Mouse (Mus musculus): ENCODE measurements around the gene P3h2.

P3h2 gene

DNA sequence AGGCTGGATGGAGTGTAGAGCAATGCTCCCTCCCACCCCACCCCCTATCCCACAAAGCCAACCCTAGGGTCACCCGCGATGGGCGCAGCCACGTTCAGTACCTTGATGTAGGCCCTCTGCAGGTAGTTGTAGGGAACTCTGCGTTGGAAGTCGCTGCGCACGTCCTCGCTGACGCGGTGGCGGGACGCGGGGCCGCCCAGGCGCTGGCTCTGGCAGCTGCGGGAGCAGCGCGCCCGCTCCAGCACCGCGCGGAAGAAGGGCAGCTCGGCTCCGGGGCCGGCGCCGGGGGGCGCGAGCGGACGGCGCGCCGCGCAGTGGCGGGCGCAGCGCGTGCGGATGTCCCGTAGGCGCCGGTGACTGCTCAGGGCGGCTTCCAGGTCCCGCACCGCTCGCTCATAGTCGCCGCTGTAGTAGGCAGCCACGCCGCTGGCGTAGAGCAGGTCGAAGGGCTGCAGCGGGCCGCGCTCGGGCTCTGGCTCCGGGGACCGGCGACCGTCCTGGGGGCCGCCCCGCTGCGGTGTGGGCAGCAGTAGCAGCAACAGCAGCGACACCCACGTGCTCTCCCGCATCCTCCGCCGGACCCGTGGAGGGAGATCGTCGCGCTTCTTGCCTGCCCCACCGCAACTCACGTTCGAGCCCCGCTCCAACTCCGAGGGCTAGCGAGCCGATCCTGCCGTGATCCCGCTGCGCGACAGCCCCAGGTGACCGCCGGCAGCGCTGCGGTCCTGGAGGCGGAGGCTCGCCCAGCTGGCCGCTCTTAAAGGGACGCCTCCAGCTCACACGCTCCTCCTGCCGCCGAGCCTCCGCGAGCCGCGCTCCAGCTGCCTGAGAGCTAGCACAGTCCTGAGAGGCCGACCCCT lies at the start of gene P3h2:
P3h2 (minus strand) TSS at position 670 of the 860 bp plus-strand sequence.
- DNase-seq (ENCODE audit: low spot score in 2 of 2): peak; percentile 25 to 51

DNA sequence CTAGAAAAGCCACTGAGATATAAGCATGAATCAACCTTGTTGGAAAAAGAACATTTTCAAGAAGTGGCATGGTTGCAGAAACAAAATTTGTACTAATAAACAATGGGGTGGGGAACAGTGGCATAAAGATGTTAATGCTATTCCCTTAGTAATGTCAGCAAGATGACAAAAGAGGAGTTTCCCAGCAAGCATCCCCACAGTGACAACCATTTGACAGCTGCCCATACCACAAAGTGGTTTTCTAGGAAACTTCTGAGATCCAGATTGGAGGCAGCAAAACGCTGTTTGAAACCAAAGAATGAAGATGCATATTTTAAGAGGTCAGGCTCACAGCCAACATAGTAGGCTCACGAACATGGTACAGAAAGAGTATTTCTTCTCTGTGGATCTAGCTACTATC lies 46.7 kb upstream of the P3h2 start:
- no peak for DNase-seq (ENCODE audit: low spot score in 2 of 2)

DNA sequence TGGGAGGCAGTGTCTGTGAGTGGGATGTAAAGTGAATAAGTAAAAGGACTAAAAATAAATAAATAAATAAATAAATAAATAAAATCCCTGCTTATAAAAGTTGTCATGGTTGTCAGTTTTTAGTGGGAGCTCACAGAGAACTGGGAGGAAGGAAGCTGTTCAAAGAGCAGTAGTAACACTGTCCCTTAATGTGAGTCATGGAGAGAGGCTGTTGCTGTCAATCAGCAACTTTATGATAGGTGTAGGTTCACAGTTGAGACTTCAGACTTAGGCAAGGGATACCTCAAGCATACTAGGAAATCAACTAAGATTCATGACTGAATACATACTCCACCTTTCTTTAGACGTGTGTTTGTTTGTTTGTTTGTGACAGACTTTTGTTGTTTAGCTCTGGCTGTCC lies 45.4 kb upstream of the P3h2 start:
- no peak for DNase-seq (ENCODE audit: low spot score in 2 of 2)

DNA sequence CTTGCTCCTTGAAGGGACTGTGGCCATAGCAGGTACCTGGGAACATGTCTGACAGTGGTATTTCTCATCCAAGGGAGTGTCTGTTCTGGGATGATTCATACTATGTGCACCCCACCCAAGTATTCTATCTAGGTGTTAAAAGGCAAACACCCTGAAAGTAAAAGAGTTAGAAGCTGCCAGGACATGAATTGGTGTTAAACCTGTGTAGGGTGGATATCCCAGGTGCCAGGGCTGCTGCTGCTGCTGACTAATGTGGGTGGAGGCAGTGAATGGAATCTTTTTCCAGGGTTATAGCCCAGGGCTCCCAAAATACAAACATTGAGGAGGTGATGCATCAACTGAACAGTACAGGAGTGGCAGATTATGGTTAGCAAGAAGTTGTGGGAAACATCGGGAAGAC lies 41.3 kb upstream of the P3h2 start:
- DNase-seq (ENCODE audit: low spot score in 2 of 2): no peak

DNA sequence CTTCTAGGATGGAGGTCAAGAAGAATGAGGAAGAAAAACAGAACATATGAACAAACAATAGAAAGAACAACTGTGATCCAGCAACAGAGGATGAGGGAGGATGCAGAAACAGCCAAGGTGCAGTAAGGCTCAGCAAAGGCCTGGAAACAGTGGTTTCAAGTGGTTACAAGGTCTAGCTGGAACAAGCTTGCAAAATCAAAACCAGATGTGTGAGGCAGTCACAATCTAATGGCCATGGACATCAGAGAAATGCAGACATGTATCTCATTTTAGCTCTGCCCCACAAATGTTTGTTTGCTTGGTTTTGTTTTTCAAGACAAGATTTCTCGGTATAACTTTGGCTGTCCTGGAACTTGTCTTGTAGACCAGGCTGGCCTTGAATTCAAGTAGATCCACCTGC lies 25.5 kb upstream of the P3h2 start:
- DNase-seq (ENCODE audit: low spot score in 2 of 2): no peak

DNA sequence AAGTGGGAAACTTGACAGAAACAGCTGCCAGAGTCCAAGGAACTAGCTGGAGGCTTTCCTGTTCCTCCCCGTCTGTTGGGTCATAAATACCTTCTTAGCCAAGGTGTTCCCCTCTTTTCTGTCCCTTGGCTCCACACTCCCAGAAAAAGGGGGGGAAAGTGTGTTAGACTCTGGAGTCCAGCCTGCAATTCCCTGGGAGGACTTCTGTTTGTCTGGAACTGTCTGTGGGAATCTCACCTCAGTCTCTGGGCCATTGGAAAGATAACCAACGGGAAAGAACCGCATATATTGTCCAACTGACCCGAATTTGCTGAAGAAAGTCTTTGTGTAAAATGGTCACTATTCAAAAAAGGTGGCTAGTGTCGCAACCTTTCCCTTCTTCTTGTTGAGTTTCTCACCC lies 1.0 kb upstream of the P3h2 start:
- no peak for DNase-seq (ENCODE audit: low spot score in 2 of 2)

DNA sequence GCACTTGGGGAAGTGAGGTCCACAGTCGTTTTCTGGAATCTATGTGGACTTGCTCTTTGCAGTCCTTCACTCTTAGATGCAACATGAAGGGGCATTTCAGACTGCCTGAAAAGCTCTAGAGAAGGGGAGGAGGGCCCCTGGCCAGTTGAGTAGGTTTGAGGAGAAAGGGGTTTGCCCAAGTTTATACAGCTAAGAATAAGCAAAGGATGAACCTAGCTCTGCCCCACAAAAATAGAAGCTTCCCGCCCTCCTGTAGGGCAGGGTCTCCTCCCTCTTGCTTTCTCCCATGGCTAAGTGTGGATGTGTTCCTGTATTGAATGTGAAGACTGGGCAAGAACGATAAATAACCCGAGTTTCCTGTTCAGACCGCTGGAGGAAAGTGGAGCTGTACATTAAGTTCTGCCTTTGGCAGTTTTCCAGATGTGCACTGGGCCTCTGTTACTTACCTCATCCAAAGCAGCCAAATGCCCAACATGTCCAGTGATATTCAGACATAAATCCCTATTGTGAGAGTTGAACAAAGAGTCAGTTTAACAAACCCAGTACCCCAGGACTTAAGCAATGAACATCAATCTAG lies 545 bp upstream of the P3h2 start:
- DNase-seq (ENCODE audit: low spot score in 2 of 2): no peak

DNA sequence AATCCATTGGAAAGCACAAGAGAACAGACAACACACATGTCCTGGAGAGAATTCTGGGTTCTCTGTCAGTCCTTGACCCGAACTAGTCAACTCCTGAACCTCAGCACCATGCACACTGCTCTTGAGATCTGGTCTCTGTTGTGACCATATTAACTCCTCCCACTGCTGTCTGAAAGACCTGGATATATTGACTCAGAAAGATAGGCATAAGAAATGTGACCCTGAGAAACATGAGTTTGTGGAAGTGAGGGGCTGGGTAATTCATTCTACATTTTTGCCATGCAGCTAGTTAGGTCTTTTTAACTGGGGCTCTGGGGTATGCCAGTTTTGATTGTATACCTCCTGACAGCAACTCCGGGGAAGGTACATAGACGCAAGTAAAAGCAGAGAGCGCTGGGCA lies 1.3 kb downstream of the P3h2 start:
- DNase-seq (ENCODE audit: low spot score in 2 of 2): no peak

DNA sequence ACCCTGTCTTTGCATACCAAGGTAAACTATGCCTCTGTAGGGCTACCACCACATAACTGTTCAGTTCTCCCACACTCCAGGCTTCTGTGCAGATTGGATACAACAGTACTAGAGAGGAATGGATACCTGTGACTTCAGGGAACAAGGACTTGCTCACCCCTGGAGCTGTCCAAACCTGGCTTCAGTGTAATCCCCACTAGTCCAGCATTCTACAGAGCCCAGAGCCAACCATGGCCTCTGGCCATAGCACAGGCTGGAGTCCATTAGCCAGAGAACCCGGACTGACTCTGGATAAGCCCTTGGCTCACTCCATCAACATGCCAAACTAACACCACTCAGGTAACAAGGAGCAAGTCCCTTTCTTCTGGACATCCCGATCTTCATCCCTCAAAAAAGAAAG lies 2.7 kb downstream of the P3h2 start:
- no peak for DNase-seq (ENCODE audit: low spot score in 2 of 2)

DNA sequence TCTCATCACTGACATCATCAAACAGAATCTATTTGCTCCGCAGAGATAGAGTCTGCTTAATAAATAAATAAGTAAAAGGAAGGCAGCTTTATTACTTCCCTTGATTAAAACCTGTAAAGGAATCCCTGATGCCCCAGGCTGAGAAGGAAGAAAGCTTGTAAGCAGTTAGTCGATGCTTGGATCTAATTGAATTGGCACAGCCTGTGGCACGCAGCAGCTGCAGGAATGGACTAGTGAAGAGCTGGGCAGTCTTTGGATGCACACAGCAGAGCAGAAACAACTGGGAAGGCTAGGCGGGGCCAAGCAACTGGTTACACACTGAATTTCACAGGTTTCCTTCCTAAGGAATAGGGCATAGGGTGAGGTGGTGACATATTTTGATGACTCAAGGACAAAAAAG lies 5.4 kb downstream of the P3h2 start:
- no peak for DNase-seq (ENCODE audit: low spot score in 2 of 2)

DNA sequence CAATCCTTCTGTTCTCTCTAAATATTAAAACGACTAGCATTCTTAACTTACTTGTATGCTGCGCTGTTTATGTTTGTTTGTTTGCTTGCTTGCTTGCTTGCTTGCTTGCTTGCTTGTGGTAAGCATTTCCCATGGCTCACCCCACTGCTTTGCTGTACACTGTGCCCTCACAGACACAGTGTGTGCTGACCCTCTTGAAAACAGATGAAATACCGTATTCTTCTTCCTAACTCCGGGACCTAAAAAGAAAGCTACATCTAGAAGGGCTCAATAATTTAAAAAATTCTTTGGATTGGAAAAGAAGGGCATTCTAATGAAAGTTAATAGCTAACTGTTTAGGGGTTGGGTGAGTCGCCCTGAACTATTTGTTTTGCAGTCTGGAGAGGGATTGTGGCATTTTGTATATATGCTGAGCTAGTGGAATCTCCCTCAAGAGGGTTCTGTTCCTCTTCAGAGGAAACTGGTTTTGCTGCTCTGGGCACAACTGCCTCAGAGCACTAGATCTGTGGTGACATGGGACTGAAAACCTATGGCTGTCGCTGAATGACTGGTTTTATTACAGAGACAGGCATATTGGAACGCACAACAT lies 9.8 kb downstream of the P3h2 start:
- DNase-seq (ENCODE audit: low spot score in 2 of 2): no peak

DNA sequence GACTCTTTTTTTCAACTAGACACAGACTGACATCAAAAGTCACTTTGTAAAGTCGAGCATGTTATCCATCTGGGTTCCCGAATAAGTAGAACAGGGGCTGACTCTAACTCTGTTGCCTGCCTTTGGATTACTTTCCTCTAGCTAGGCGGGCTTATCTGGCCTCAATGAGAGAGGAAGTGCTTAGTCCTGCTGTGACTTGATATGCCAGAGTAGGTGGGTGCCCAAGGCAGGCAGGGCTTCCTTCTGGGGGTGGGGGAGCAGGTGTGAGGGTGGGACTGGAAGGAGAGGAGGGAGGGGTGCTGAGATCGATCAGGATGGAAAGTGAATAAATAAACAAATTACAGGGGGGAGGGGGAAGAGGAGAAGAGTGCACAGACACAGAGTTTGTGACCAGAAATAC lies 11.7 kb downstream of the P3h2 start:
- no peak for DNase-seq (ENCODE audit: low spot score in 2 of 2)

DNA sequence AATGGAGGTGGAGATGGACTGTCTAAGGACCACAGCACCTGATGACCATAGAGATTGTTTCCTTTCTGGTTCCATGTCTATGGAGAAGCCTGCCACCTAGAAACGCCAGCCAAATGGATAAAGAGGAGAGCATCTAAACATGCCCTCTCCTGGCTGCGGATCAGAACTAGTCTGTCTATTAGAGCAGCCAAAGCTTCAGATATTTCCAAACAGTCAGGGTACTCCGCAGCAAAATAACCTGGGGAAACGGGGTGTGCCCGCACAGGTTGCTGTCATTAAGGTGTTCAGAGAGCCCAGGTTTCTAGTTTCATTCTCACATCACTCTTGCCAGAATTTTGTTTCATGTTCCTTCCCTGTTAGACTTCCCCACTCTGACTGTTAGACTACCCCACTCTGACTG lies 16.6 kb downstream of the P3h2 start:
- no peak for DNase-seq (ENCODE audit: low spot score in 2 of 2)

DNA sequence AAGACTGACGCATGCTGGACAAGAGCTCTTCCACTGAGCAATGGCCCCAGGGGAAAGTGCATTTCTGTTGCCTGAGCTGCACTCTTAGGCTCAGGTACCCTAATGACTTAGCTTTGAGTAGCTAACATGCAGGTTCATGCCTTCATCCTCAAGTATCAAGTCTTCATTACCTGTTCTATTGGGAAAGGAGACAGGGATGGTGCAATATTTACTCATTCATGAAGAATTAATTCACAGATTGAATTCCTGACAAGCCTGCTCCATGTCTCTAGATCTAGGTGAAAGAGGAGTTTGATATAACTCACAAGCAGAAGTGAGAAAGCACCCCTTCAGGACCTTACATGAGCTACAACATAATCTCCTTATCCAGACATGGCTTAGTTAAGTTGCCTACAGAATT lies 17.3 kb downstream of the P3h2 start:
- DNase-seq (ENCODE audit: low spot score in 2 of 2): no peak

DNA sequence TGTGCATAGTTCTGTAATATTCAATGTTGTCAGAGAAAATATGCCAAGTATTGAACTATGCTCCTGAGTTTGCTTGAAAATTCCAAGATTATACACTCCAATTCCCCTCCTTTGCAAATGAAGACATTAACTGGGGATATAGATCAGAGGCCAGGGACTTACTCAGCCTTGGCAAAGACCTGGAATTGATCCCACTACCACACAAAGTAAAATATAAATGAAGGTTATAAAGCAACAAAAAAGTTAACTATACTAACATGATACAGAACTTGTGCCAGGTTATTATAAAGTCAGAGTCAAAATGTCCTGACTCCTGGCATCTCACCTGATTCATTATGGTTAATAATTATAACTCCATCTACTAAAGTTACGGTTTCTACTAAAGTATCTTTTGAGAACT lies 18.6 kb downstream of the P3h2 start:
- no peak for DNase-seq (ENCODE audit: low spot score in 2 of 2)

DNA sequence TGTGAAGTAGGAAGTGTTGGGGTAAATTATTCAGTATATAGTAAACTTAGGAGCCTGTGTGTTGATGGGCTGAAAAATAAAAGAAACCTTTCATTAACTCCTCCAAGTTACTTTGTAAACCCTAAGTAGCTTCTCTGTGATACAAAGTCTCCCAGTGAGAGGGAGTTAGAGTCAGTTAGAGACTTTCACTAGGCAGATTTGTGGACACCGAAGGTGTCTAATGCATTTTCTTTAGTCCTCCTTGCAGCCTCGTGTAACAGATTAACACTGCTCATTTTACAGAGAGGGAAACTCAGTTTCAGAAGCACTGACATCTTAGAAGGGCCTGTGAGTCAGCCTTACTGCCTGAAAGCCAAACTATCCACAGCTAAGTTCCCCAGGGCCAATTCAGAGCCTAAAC lies 20.4 kb downstream of the P3h2 start:
- no peak for DNase-seq (ENCODE audit: low spot score in 2 of 2)

DNA sequence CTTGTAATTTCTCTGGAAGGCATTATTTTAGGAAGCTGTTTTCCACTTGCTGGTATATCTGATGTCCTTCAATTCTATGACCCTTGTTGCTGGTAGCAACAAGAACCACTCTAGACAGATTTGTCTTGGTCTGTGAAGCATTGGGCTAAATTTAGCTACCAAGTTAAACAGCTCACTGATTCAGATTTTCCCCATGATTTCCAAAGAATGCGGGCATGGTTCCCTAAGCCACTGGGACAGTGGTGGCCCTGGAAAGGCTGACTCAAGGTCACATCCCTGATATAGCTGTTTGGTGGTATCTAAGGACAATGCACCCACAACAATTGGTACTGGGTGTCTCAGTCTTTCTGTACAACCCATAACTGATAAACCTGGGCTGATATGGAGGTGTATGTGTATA lies 22.8 kb downstream of the P3h2 start:
- DNase-seq (ENCODE audit: low spot score in 2 of 2): no peak

DNA sequence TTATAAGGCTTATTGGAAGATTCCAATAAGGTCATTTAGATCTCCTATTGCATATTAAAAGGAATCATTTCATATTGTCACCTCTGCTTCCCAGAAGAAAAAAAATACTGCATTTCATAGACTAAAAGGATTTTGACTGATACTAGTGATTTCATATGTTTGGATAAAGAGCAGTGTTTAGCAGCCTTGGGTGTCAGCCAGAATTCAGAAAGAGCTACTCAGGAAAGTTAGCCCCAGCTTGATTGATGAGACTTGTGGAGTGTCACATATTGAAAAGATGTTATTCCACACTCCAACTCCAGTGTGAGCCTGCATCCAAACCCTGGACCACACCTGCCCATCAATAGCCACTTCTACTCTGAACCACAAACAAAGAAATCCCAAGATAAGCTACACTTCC lies 23.2 kb downstream of the P3h2 start:
- DNase-seq (ENCODE audit: low spot score in 2 of 2): no peak

DNA sequence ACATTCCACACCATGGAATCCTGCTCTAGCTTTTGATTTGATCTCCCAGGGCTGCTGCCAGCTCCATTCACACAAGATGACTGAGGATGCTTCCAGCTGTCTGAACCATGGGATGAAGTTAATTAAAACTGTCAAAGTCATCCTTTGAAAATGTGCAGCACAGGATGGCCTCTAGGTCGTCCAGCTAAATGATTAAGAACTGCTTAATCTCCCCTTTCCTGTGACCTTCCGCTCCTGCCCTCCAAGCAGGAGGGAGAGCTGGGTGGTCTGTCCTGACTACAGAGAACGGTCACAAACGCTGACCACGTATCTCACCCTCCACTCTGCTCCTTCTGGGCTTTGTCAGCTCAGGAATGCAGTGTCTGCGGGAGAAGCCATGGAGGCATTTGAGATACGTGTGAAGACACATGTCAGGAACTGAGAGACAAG lies 26.6 kb downstream of the P3h2 start:
- no peak for DNase-seq (ENCODE audit: low spot score in 2 of 2)

DNA sequence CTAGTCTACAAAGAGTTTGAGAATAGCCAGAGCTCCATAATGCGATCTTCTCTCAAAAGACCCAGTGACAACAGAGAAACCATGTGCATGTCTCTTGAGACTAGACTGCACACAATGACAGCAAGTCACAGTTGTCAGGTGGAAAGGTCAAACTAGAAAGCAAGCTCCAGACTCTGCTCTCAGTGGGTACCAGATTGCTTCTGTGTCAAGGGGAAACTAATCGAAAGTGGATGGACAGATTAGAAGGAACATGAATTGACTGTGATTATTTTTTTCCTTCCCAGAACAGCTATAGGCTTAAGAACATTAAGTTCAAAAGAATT lies 27.5 kb downstream of the P3h2 start:
- no peak for DNase-seq (ENCODE audit: low spot score in 2 of 2)

DNA sequence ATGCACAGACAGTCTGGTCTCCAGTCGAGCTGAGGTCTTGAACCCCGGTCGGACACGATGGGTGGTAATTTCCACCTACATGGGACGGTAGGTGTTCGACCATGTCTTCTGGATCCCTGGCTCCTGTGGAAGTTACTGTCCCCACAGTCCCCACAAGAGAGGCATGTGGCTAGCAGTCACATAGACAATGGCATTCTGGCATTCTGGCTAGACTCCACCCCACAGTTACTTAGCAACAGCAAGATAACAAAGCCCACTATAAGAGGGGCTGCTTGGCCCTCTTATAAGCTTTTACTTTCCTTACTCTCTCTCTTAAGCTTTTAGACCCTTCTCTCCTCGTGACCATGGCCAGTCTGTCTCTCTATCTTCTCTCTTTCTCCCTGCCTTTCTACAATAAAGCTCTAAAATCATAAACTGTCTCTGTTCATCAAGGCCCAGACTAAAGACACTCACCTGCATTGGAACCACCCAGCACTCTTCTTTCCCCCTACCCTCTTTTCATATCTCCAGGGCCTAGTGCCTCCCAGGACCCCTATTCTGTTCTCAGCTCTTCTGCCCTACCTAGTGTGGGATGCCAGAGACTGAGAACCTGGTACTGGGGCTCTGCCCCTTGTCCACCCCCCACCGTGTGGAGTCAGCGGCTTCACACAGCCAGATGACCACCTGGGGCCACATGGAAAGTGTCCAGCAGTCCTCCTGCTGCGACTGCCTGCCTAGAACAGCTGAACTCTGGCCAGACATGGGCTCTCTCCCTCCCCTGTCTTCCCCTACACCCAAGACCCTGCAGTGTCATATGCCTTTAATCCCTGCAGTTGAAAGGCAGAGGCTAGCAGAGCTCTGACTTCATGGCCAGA lies 28.1 kb downstream of the P3h2 start:
- DNase-seq (ENCODE audit: low spot score in 2 of 2): no peak

DNA sequence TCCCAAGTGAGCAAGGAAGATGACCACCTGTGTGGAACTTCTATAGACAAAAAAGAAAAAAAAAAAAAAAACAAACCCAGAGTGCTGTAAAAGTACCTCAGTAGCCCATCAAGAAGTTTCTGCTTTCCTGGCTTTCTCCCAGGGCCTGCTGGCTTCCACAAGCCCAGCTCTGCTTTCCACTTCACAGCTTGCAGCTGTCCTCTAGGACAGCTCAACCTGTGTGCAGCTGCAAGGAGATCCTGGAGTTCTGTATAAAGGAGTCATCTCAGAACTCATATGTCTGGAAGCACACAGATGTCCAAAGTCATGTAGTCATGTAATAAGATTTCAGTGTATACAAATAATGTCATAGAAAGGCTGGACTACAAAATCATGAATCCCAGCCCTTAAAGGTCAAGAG lies 30.5 kb downstream of the P3h2 start:
- DNase-seq (ENCODE audit: low spot score in 2 of 2): no peak

DNA sequence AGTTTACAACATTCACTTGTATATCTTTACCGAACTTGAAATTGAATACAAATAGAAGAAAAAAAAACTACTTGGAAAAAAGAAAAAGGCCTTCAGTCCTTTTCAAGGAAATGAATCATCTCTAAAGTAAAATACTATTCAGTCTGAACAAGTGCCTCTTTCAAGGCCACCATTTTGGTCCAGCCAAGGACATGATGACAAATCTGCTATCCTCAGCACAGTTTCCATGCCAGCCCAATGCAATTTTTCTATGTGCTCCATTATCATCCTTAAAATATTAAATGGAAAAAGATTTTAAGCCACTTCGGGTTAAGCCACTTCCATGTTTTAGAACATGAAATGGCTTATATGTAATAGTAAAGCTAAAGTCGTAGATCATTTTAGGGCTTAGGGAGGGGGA lies 35.2 kb downstream of the P3h2 start:
- no peak for DNase-seq (ENCODE audit: low spot score in 2 of 2)
